Mouse (Mus musculus) effector memory CD4-positive, alpha-beta T cell, adult 7 months (primary cell): ENCODE data around the gene Heph. TPM values are rescaled to one million over a fixed set of nuclear protein-coding genes. Genes with fewer than 3 reads are reported as not detected.

Experiments
- polyA plus RNA-seq: library from polyadenylated mRNA; unstranded; fragments of 100-300 nt; shearing (Covaris generic); gene quantifications from one replicate; pipeline ENCODE4 v1.2.1, GENCODE M21; 2017

Heph gene
- not detected for polyA plus RNA-seq

DNA sequence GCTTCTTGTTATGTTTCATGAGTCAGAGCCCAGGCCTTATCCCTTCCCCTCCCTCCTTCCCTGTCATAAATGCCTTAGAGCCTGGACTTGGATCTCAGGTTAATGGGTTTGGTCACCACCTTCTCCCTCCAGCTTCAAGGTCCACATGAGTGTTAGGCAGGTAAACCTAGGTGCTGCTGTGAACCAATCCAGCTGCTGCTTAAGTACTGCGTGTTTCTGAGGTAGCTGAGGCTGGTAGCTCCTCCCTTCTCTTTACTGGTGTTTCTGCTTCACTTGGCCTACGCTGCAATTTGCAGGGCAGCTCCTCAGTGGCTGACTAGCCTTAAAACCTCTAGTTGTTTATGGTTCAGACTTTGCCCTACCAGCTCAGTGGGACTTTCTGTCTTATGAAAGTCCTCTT, at the start of gene Heph:
TSS of gene Heph (plus strand) at position 211 of the 400 bp plus-strand sequence.

GRCm38 (mm10) chrX:96456201-96456963, 1.2 kb downstream of the Heph start, which contains the start of gene Hsf3:
TSS of gene Hsf3 (minus strand) at chrX:96456294.

Other genes with a start within 250 kb of the Heph start
- not detected for gene Vsig4, start 161.9 kb upstream of the Heph start, polyA plus RNA-seq
- gene Hsf3, start 935 bp downstream of the Heph start, polyA plus RNA-seq: not detected